Mouse (Mus musculus): ENCODE measurements around the gene Opa1. TPM values are rescaled to one million over a fixed set of nuclear protein-coding genes. Genes with fewer than 3 reads are reported as not detected.

The Opa1 gene
- polyA plus RNA-seq, 1 experiment from 2014 or later = 51.2 TPM

DNA sequence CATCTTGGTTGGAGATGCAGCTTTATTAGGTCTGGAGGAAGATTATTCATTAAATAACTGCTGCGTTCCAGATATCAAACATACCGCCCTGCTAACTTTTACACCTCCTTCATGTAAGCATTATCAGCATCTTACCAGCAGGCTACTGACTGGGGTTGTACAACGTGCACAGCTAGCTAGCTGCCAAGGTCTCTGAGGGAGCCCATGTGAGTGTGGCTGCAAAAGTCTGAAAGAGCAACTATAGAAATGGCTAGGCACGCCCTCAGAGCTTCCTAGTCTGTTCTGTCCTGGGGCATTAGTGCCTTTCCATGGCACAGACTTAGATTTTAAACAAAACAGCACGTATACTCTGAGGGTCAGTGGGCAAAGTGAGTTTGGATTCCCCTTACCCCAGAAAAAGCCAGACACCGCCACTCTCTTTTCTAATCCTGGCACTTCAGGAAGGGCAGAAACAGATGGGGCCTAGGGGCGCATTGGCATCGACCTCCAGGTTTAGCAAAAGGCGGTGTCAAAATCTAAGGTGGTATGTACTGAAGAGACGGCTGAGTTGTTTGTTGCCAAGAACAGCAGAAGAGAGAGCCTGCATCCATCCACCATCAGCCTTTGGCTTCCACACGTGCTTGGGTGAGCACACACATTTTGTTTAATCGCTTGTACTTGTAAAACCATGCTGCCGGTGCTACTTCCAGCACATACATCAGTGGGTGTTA is 80.1 kb downstream of the Opa1 start:
- no peak overlapping the region for H3K4me2 ChIP-seq (replicated peaks; ENCODE audit: low read depth, low read length)
- no peak overlapping the region for H3K27ac ChIP-seq (ENCODE audit: low read depth, low read length)
- H3K36me3 ChIP-seq (ENCODE audit: control insufficient read depth, insufficient read depth, low read length) = no peaks in the 10 kb centered on the region
- no peak overlapping the region for H3K9ac ChIP-seq (ENCODE audit: low read depth, low read length)
- 0 out of 2 replicates have a peak, but pooled peaks cover 2% of the 10 kb centered on the region for H3K4me1 ChIP-seq (replicated peaks; ENCODE audit: control insufficient read depth, insufficient read depth, low read length)
- no peak for DNase-seq (ENCODE audit: low spot score)
- WGBS = 83% methylated on average over 13 of the region's 13 CpGs
- H3K27me3 ChIP-seq (ENCODE audit: control insufficient read depth, insufficient read depth, low read length) = peaks cover 87% of the 10 kb centered on the region
- no peak overlapping the region for H3K4me3 ChIP-seq (ENCODE audit: low read depth, low read length)
- no peak for ATAC-seq (ENCODE audit: low FRiP score)
- no peaks in the 10 kb centered on the region for H3K9me3 ChIP-seq (ENCODE audit: control insufficient read depth, low read length)

DNA sequence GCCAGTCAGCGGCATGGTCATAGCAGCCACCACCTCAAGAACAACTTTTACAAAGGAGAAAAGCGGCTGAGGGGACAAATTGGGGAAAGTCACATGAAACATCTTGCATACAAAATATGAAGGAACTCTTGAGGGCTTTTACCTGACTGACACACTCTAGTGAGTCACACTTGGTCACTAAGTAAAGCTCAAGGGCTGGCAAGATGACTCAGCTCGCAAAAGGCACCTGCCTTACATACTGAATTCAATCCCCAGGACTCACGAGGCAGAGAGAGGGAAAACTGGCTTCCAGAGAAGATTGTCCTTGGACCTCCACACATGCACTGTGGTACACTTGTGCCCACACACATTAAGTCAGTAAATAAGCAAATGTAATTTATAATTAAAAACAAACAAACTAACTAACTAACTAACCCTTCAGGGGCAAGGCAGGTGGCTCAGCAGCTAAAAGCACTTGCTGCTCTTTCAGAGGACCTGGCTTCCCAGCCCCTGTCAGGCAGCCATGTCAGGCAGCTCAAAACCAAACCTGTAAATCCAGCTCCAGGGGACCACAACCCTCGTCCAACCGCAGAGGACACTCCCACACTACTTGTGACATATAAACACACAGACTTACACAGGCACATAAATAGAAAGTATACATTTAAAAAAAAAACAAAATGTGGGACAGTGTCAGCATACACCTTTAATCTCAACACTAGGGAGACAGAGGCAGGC is 84.1 kb downstream of the Opa1 start:
- Histone ChIP-seq H3K4me1 (replicated peaks; ENCODE audit: control insufficient read depth, insufficient read depth, low read length) (peaks cover 9% of the 10 kb centered on the region), H3K27me3 (ENCODE audit: control insufficient read depth, insufficient read depth, low read length) (peaks cover 89% of the 10 kb centered on the region), H3K4me3 (ENCODE audit: low read depth, low read length) (no peak overlapping the region), H3K4me2 (replicated peaks; ENCODE audit: low read depth, low read length) (no peak overlapping the region), H3K9ac (ENCODE audit: low read depth, low read length) (no peak overlapping the region), H3K27ac (ENCODE audit: low read depth, low read length) (no peak overlapping the region), H3K36me3 (ENCODE audit: control insufficient read depth, insufficient read depth, low read length) (no peaks in the 10 kb centered on the region), H3K9me3 (ENCODE audit: control insufficient read depth, low read length) (no peaks in the 10 kb centered on the region)
- DNase-seq (ENCODE audit: low spot score) (no peak), ATAC-seq (ENCODE audit: low FRiP score) (no peak)
- WGBS = 80% methylated on average over 6 of the region's 6 CpGs

DNA sequence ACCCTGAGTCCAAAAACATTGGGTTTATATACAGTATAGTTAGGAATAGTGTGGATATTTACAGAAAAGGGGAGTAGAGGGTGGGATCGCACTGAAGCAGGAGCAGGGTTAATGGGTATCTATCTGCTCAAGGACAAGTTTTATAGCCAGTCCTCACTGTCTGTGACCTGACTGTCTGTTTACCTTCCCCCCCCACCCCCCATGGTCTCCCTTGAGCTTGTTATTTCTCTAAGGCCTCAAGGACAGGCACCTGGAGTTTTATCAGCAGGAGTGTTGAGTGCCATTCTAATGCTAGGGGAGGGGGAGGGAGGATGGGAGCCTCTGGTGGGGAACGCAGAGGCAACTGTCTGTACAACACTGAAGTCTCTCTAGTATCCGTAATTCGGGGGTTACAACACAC is 85.3 kb downstream of the Opa1 start:
- Histone ChIP-seq H3K9me3 (ENCODE audit: control insufficient read depth, low read length) (no peaks in the 10 kb centered on the region), H3K9ac (ENCODE audit: low read depth, low read length) (no peak overlapping the region), H3K27ac (ENCODE audit: low read depth, low read length) (no peak overlapping the region), H3K36me3 (ENCODE audit: control insufficient read depth, insufficient read depth, low read length) (no peaks in the 10 kb centered on the region), H3K4me1 (replicated peaks; ENCODE audit: control insufficient read depth, insufficient read depth, low read length) (peaks cover 9% of the 10 kb centered on the region), H3K4me2 (replicated peaks; ENCODE audit: low read depth, low read length) (no peak overlapping the region), H3K4me3 (ENCODE audit: low read depth, low read length) (no peak overlapping the region), H3K27me3 (ENCODE audit: control insufficient read depth, insufficient read depth, low read length) (peaks cover 89% of the 10 kb centered on the region)
- no peak for DNase-seq (ENCODE audit: low spot score)
- WGBS = 38% methylated on average over 4 of the region's 4 CpGs
- ATAC-seq (ENCODE audit: low FRiP score) = no peak

DNA sequence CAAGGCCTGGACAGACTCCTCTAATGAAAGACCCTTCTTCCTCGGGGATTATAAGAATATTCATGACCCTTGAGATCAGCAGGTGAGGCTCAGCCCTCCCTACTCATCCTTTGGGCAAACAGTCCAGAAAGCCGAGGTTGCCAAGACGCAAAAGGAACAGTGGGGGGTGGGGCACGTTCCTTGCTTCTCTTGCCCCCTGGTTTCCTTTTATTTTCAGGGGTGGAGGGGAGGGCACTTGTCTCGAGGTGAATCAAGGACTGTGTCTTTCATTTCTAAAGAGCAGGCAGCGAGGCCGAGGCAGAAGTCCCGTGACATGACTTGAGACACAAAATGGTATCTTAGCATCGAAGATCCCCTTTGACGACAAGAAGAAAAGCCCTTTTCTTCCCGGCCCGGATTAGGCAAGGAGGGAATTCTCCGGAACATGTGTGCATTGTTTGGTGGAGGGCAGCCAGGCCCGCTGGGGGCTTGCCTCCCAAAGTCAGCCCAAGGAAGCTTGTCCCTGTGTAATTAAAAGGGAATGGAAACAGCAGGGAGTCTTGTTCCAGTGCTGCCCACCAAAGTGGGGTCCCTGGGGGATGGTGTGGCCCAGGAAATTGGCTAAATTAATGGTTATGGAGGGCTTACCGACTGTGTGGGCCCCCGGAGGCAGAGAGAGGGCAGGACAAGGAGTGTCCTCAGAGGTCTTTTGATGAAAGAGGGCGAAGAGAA is 88.0 kb downstream of the Opa1 start:
- Histone ChIP-seq H3K9ac (ENCODE audit: low read depth, low read length) (no peak overlapping the region), H3K4me2 (replicated peaks; ENCODE audit: low read depth, low read length) (0 out of 2 replicates have a peak overlapping the region, but pooled peaks have one; percentile 0), H3K27me3 (ENCODE audit: control insufficient read depth, insufficient read depth, low read length) (peaks cover 83% of the 10 kb centered on the region), H3K4me1 (replicated peaks; ENCODE audit: control insufficient read depth, insufficient read depth, low read length) (peaks cover 9% of the 10 kb centered on the region), H3K4me3 (ENCODE audit: low read depth, low read length) (no peak overlapping the region), H3K36me3 (ENCODE audit: control insufficient read depth, insufficient read depth, low read length) (no peaks in the 10 kb centered on the region), H3K9me3 (ENCODE audit: control insufficient read depth, low read length) (no peaks in the 10 kb centered on the region), H3K27ac (ENCODE audit: low read depth, low read length) (peak overlapping the region; percentile 30; the same call in 1 of the 2 replicates)
- DNase-seq (ENCODE audit: low spot score) (peak; percentile 56), ATAC-seq (ENCODE audit: low FRiP score) (peak; percentile 84)
- 6% methylated on average over 17 of the region's 17 CpGs for WGBS

DNA sequence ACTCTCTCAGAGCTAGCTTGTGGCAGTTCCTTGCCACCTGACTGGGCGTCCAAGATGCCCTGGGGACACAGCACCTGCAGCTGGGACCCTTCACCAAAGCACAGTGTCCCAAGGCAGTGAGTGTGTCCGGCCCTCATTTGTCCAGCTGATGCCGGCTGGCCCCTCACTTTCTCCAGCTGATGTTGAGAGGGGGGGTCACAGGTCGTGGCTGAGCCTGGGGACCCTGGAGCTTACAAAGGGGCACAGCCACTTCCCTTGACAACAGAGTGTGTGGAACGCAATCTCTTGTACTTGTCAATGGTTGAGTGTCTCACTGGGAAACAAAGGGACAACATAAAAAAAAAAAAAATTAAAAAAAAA is 88.5 kb downstream of the Opa1 start:
- Histone ChIP-seq H3K9me3 (ENCODE audit: control insufficient read depth, low read length) (no peaks in the 10 kb centered on the region), H3K9ac (ENCODE audit: low read depth, low read length) (no peak overlapping the region), H3K36me3 (ENCODE audit: control insufficient read depth, insufficient read depth, low read length) (no peaks in the 10 kb centered on the region), H3K4me1 (replicated peaks; ENCODE audit: control insufficient read depth, insufficient read depth, low read length) (peaks cover 9% of the 10 kb centered on the region), H3K27ac (ENCODE audit: low read depth, low read length) (peak overlapping the region; percentile 30; the same call in 1 of the 2 replicates), H3K27me3 (ENCODE audit: control insufficient read depth, insufficient read depth, low read length) (peaks cover 79% of the 10 kb centered on the region), H3K4me3 (ENCODE audit: low read depth, low read length) (no peak overlapping the region), H3K4me2 (replicated peaks; ENCODE audit: low read depth, low read length) (no peak overlapping the region)
- ATAC-seq (ENCODE audit: low FRiP score) (peak; percentile 70), DNase-seq (ENCODE audit: low spot score) (peak; percentile 54)
- 21% methylated on average over 5 of the region's 5 CpGs for WGBS

DNA sequence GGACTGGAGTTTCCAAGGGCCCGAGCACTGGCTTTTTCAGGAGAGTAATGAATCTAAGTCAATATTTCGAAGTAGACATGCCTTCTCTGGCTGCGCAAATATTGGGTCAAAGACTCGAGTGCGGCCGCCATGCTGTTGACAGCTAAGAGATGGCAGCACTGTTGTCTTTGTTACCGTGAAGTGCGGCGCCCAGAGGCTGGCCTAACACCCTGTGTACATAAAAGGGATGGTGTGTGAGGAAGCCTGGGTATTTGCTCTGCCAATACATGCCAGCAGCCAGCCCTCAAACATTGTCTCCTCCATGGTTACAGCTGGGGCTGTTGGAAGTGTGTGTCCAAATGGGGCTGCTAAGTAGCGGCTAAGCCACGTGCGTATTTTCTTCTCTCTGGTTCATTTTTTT is 89.3 kb downstream of the Opa1 start:
- no peak overlapping the region for H3K27ac ChIP-seq (ENCODE audit: low read depth, low read length)
- H3K9ac ChIP-seq (ENCODE audit: low read depth, low read length) = no peak overlapping the region
- no peaks in the 10 kb centered on the region for H3K36me3 ChIP-seq (ENCODE audit: control insufficient read depth, insufficient read depth, low read length)
- H3K9me3 ChIP-seq (ENCODE audit: control insufficient read depth, low read length) = no peaks in the 10 kb centered on the region
- WGBS = 81% methylated on average over 12 of the region's 12 CpGs
- H3K4me1 ChIP-seq (replicated peaks; ENCODE audit: control insufficient read depth, insufficient read depth, low read length) = peaks cover 9% of the 10 kb centered on the region
- H3K27me3 ChIP-seq (ENCODE audit: control insufficient read depth, insufficient read depth, low read length) = peaks cover 78% of the 10 kb centered on the region
- no peak for ATAC-seq (ENCODE audit: low FRiP score)
- no peak overlapping the region for H3K4me2 ChIP-seq (replicated peaks; ENCODE audit: low read depth, low read length)
- no peak overlapping the region for H3K4me3 ChIP-seq (ENCODE audit: low read depth, low read length)
- DNase-seq (ENCODE audit: low spot score) = peak; percentile 32

DNA sequence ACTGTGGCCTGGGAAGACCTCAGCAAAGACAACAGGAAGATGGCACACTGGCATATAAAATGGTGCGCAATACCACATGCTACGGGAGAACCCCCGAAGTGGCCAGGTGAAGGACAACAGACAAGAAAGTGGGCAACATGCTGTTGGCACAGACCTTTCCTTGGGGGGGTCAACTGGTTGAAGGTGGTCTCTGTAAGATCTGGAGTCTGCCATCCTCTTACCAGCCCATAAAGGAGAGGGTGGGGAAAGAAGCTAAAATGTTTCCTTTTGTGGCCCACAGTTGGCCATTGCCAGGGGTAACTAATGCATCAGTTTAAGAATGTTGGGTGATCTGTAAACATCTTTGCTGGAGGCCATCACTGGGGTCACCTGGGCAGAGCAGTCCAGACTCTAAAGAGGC is 91.7 kb downstream of the Opa1 start:
- H3K27ac ChIP-seq (ENCODE audit: low read depth, low read length) = no peak overlapping the region
- no peak overlapping the region for H3K4me3 ChIP-seq (ENCODE audit: low read depth, low read length)
- peaks cover 9% of the 10 kb centered on the region for H3K4me1 ChIP-seq (replicated peaks; ENCODE audit: control insufficient read depth, insufficient read depth, low read length)
- WGBS = 98% methylated on average over 3 of the region's 3 CpGs
- no peak overlapping the region for H3K4me2 ChIP-seq (replicated peaks; ENCODE audit: low read depth, low read length)
- no peak overlapping the region for H3K9ac ChIP-seq (ENCODE audit: low read depth, low read length)
- DNase-seq (ENCODE audit: low spot score) (no peak), ATAC-seq (ENCODE audit: low FRiP score) (no peak)
- peaks cover 68% of the 10 kb centered on the region for H3K27me3 ChIP-seq (ENCODE audit: control insufficient read depth, insufficient read depth, low read length)
- no peaks in the 10 kb centered on the region for H3K9me3 ChIP-seq (ENCODE audit: control insufficient read depth, low read length)
- no peaks in the 10 kb centered on the region for H3K36me3 ChIP-seq (ENCODE audit: control insufficient read depth, insufficient read depth, low read length)

DNA sequence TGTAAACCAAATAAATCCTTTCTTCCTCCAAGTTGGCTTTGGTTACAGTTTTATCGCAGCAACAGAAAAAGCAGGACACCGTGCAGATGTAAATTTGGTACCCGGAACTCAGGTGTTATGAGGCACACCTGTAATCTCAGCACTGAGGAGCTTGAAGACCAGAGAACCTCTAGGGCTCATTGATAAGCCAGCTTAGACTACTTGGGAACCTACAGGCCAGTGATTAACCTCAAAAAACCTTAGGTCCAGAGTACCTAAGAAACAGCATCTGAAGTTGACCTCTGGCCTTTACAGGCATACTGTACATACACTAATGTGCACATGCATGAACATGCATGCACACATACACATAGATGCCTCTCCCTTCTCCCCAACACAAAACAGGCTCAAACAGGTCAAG is 94.1 kb downstream of the Opa1 start:
- Histone ChIP-seq H3K4me1 (replicated peaks; ENCODE audit: control insufficient read depth, insufficient read depth, low read length) (no peaks in the 10 kb centered on the region), H3K9ac (ENCODE audit: low read depth, low read length) (no peak overlapping the region), H3K27me3 (ENCODE audit: control insufficient read depth, insufficient read depth, low read length) (peaks cover 54% of the 10 kb centered on the region), H3K36me3 (ENCODE audit: control insufficient read depth, insufficient read depth, low read length) (no peaks in the 10 kb centered on the region), H3K4me3 (ENCODE audit: low read depth, low read length) (no peak overlapping the region), H3K4me2 (replicated peaks; ENCODE audit: low read depth, low read length) (no peak overlapping the region), H3K27ac (ENCODE audit: low read depth, low read length) (no peak overlapping the region), H3K9me3 (ENCODE audit: control insufficient read depth, low read length) (0 out of 2 replicates have a peak, but pooled peaks cover 4% of the 10 kb centered on the region)
- WGBS = 97% methylated on average over 3 of the region's 3 CpGs
- no peak for DNase-seq (ENCODE audit: low spot score)
- no peak for ATAC-seq (ENCODE audit: low FRiP score)
